Mouse (Mus musculus): ENCODE data around the gene Thoc6. TPM values are rescaled to one million over a fixed set of nuclear protein-coding genes. Genes with fewer than 3 reads are reported as not detected.

The Thoc6 gene
- 1 to 10 TPM; 7.0 to 8.6 (median 7.4) TPM for total RNA-seq (2022)

DNA sequence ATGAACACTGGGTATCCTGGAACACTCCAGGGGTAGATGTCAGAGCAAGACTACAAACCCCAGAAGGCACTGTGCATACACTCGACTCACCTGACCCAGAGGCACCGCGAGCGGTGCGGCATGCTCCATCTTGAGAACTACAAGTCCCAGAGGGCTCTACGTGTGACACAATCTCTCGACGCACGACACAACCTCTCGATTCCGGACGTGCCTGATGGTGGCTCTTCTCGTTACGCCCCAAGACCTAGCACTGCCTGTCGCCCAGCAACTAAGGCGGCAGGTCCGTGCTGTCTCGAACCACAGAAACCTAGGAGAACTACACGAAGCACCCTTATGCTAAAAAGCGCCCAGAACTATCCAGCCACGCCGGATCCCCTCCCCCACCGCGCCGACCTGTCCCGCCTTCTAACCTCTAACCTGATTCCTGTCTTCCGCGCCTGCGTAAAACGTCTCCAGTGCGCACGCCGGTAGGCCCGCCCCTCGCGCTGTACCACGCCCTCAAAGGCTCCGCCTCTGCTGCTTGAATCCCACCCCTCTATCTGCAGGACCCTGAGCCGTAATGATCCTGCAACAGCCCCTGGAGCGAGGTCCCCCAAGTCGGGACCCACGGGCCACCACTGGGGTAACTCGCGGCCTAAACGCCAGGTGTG is at the start of gene Thoc6, which contains the start of gene Hcfc1r1:
Thoc6 (minus strand) TSS at position 459 of the 650 bp plus-strand sequence.
Hcfc1r1 (plus strand) TSS at position 173 of the 650 bp plus-strand sequence.
- peak; percentile 96 to 97 for DNase-seq (ENCODE audit: low spot score in 2 of 2)

GRCm38 (mm10) chr17:23722376-23723125 is 48.9 kb upstream of the Thoc6 start, which contains the start of gene 1520401A03Rik:
Gene 1520401A03Rik, minus strand, starts transcription at chr17:23722783.
- DNase-seq (ENCODE audit: low spot score in 2 of 2), result no peak

- DNase-seq (ENCODE audit: low spot score in 2 of 2), result no peak
Observed at GRCm38 (mm10) chr17:23721886-23722285, 48.2 kb upstream of the Thoc6 start.

- no peak for DNase-seq (ENCODE audit: low spot score in 2 of 2)
Observed at GRCm38 (mm10) chr17:23719455-23719854, 45.8 kb upstream of the Thoc6 start.

DNA sequence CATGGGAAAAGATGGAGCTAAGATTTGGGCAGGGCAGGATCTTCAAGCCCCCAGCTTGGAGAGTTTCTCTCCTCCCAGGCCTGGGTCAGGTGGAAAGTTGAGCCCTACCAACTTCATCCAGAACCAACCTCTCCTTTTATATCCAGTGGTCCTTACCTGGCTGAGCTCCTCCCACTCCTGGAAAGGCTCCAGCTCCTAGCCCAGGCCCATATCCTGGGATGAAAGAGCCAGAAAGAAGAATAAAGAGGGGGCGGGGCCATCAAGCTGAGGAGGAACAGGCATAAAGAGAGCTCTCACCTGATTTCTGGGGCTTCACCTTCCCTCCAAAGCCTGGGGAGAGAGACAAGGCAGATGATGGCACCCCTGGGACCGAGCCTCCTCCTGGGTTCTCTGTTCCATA is 43.3 kb upstream of the Thoc6 start:
- DNase-seq (ENCODE audit: low spot score in 2 of 2), result no peak

DNA sequence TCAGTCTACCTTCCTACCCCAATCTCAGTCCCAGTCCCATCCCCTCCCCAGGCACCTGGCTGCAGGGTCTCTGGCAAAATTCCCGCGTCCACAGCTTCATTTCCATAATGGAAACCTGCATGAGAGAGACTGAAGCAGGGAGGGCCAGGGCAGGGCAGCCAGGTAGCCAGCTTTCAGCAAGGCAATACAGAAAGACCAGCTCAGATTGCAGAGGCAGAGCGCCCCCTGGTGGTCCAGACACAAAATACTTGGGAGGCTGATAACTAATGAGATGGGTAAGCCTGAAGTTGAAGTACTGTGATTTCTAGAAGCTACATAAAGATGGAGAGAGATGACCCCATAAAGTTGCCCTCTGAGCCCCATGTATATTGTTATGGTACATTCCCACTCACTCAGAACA is 32.5 kb upstream of the Thoc6 start:
- DNase-seq (ENCODE audit: low spot score in 2 of 2), result peak; percentile 34 to 72

DNA sequence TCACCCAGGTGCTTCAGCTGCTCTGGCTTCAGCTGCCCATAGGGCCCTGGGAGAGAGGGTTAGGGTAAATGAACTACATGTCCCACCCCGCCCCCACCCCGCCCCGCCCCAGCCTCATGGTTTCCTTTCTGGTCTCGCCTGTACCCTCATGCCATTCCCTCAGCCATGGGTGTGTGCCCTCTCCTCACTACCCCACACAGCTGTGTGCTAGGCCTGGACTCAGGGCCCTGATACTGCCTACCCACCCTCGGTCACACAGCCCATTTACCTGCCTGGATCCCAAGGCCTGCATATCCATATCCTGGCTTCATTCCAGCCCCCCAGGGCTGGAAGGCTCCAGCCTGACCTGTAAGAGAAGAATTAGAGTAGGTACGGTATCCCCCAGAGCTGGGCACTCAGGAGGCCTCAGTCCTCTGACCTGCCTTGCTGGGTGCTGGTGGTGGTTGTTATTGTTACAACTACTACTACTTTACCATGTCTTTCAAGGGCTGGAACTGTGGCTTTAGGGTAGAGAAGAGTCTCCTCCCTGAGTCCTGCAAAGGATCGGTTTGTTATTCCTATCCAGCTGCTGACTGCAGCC is 31.9 kb upstream of the Thoc6 start:
- DNase-seq (ENCODE audit: low spot score in 2 of 2), result no peak

GRCm38 (mm10) chr17:23704741-23705140 is 31.1 kb upstream of the Thoc6 start:
- DNase-seq (ENCODE audit: low spot score in 2 of 2), result peak in 1 of 2 experiments; percentile 30

DNA sequence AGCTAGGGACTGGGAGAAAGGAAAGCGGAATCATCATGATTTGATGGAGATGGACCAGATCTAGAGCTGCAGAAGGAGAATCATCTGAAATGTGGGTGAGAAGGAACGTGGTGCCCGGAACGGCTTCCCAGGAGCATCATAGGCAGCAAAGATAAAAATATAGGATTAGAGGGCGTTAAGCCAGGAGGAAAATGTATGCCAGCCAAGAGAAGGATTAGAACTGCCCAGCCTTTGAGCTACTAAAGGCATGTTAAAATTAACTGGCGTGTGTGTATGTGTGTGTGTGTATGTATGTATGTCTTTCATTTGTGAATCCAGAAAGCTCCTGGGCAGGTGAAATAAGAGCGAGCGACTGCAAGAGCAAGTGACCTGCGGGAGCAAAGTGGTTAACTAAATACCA is 29.6 kb upstream of the Thoc6 start:
- no peak for DNase-seq (ENCODE audit: low spot score in 2 of 2)

DNA sequence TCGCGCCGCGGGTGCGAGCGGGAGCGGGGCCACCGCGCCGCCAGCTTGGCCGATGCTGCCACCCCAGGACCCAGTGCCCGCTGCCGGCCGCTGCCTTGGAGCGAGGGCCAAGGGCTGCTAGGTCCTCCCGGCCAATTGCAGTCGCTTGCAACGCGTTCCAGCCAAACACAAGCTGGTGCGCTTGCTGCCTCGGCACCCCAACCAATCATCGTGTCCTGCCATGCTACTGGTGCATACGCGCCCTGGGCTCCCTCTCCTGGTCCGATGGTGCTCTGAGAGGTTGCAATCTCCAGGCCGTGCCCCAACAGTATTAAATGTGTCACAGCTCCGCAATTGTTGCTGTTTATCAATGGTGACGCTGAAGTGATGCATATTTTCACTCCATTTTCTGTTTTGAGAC is 26.4 kb upstream of the Thoc6 start:
- peak; percentile 88 to 89 for DNase-seq (ENCODE audit: low spot score in 2 of 2)

DNA sequence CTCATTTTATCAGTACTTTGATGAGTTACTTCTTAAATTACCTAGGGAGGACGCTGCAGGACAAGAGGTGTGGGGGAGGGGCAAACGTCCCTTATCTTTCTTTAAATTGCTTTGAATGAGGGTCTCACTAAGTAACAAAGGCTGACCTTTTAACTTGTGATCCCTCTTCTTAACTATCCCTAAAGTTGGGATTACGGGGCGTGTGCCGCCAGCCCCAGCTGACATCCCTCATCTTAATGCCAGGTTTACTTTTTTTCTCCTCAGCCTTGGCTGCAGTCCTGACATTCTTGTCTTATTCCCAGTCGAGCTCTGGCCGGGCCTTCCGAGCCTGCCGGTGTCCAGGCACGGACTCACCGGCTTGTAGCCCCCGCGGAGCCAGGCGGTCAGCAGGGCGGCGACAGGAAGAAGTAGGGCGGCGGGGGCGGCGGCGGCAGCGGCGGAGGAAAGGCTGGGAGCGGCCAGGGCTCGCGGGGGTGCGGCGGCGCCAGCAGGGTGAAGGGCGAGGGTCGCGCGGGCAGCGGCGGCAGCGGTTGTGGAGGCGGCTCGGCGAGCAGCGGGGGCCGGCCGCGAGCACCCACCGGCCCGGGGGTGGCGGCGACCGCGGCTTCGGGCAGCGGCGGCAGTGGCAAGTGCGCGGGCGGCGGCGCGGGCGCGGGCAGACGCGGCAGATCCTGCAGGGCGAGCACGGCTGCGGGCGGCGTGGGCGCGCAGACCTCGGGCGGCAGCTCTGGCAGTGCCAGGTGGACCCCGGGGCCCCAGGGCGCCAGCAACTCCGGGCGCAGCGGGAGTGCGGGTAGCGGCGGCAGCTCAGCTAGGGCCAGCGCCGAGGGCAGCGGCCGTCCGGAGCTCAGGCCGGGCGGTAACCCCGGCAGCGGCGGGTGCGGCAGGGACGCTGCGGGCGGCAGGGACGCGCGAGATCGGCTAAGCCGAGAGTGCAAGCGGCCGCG is 25.7 kb upstream of the Thoc6 start:
- no peak for DNase-seq (ENCODE audit: low spot score in 2 of 2)

DNA sequence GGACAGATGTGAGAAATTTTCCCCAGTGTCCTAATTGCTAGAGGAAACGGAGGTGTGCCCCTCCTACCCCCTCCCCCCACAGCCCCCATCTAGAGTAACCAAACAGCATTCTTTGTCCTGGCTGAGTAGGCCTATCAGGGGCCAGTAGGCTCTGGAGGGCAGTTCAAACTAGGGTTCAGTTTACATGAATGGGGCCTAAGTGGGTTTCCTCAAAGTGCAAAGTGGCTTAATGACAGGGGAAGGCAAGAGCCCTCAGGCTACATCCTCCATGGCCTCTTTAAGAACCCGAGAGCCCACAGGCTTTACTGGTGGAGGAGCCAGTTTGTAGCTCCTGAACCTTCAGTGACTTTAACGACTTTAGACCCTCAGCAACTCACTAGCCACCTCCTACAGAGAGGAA is 22.1 kb upstream of the Thoc6 start:
- DNase-seq (ENCODE audit: low spot score in 2 of 2), result no peak

- no peak for DNase-seq (ENCODE audit: low spot score in 2 of 2)
Observed at GRCm38 (mm10) chr17:23694491-23694890, 20.8 kb upstream of the Thoc6 start.

- no peak for DNase-seq (ENCODE audit: low spot score in 2 of 2)
Observed at GRCm38 (mm10) chr17:23683856-23684672, 10.4 kb upstream of the Thoc6 start, which contains the start of gene Cldn9. Gene Cldn9, minus strand, starts transcription at chr17:23684026.

DNA sequence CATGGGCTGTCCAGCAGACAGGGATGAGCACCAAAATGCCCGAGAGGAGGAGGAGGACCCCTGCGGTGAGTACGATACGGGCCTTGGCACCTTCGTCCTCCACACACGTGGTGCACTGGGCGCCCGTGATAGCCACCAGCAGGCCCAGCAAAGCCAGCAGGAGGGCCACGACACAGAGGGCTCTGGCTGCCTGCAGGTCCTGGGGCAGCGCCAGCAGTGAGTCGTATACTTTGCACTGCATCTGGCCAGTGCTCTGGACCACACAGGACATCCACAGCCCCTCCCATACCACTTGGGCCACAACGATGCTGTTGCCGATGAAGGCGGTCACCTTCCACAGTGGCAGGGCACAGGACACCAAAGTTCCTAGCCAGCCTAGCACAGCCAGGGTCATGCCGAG is 9.5 kb upstream of the Thoc6 start:
- no peak for DNase-seq (ENCODE audit: low spot score in 2 of 2)

GRCm38 (mm10) chr17:23682530-23682929 is 8.8 kb upstream of the Thoc6 start:
- DNase-seq (ENCODE audit: low spot score in 2 of 2), result no peak

DNA sequence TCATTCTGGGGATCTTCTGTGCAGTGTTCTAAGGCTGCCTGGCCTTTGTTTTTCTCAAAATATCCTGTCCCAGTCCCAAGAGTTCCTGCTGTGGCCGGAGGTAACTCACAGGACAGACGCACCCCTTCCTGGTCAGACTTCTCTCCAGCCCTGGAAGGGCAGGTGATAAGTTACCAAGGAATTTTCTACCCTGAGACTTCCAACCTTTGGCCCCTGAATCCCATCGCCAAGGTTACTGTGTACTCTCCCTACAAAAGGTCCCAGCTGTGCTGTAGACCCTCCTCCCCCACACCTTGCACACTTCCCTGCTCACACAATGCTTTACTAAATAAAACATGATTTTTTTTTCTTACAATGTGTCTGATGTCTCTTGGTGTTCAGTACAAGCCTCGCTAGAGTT is 8.4 kb upstream of the Thoc6 start:
- DNase-seq (ENCODE audit: low spot score in 2 of 2), result no peak

- DNase-seq (ENCODE audit: low spot score in 2 of 2), result no peak
Observed at GRCm38 (mm10) chr17:23681086-23681485, 7.4 kb upstream of the Thoc6 start.

- DNase-seq (ENCODE audit: low spot score in 2 of 2), result no peak
Observed at GRCm38 (mm10) chr17:23680336-23680735, 6.7 kb upstream of the Thoc6 start.

GRCm38 (mm10) chr17:23679127-23679835 is 5.6 kb upstream of the Thoc6 start, which contains the start of gene Cldn6:
Gene Cldn6, plus strand, starts transcription at chr17:23679249.
- DNase-seq (ENCODE audit: low spot score in 2 of 2), result no peak
